Mouse (Mus musculus): ENCODE results near the gene Commd7.

- no peak for TF ChIP-seq CTCF (IDR thresholded peaks at IDR 0.05; ENCODE audit: extremely low read depth, insufficient read length, insufficient replicate concordance, low read depth, low read length)
- TF ChIP-seq POLR2A (IDR thresholded peaks at IDR 0.05; ENCODE audit: low read depth, low read length) = no peak
Measured at GRCm38 (mm10) chr2:153672619-153673018, 40.0 kb upstream of the Commd7 start.

Data from small intestine, adult 2 months (tissue).